Mouse (Mus musculus) stomach, postnatal 0 days (tissue): ENCODE results near the gene Lipc. TPM values are rescaled to one million over a fixed set of nuclear protein-coding genes. Genes with fewer than 3 reads are reported as not detected.

Source experiments
- ATAC-seq: fragments of 200-750 bp; cut with Nextera tagmentation; 2 replicates; pipeline ENCODE4 v1.8.0; 2017; ENCODE audit not compliant: low FRiP score, low TSS enrichment
- DNase-seq: peaks from one replicate; pipeline ENCODE4 v3.0.0-alpha.2; 2016; ENCODE audit warnings: low spot score
- H3K27ac ChIP-seq: fragments of 300-500 bp; sonication (generic); replicated peaks from 2 replicates; pipeline ENCODE4 v1.5.1; 2014; ENCODE audit warnings: mild to moderate bottlenecking, control low read depth
- H3K27me3 ChIP-seq: fragments of 300-500 bp; sonication (generic); 2 replicates; pipeline ENCODE4 v1.6.1; 2014; ENCODE audit warnings: low read length; ENCODE audit not compliant: control insufficient read depth, insufficient read depth
- H3K36me3 ChIP-seq: fragments of 300-500 bp; sonication (generic); 2 replicates; pipeline ENCODE4 v1.6.1; 2014; ENCODE audit warnings: low read length, mixed read lengths; ENCODE audit not compliant: control insufficient read depth, insufficient read depth
- H3K4me1 ChIP-seq: fragments of 300-500 bp; sonication (generic); replicated peaks from 2 replicates; pipeline ENCODE4 v1.6.1; 2014; ENCODE audit warnings: antibody characterized with exemption; ENCODE audit not compliant: control insufficient read depth, insufficient read depth
- H3K4me2 ChIP-seq: fragments of 300-500 bp; sonication (generic); replicated peaks from 2 replicates; pipeline ENCODE4 v1.6.1; 2014; ENCODE audit warnings: low read depth, mild to moderate bottlenecking, control low read depth, moderate library complexity
- H3K4me3 ChIP-seq: fragments of 300-500 bp; sonication (generic); 2 replicates; pipeline ENCODE4 v1.5.1; 2014; ENCODE audit warnings: low read depth, low read length, control low read depth
- H3K9ac ChIP-seq: fragments of 300-500 bp; sonication (generic); 2 replicates; pipeline ENCODE4 v1.6.1; 2014; ENCODE audit warnings: mild to moderate bottlenecking, low read length, control low read depth, mixed read lengths
- H3K9me3 ChIP-seq: fragments of 300-500 bp; sonication (generic); 2 replicates; pipeline ENCODE4 v1.6.1; 2016; ENCODE audit warnings: low read length; ENCODE audit not compliant: control insufficient read depth
- CTCF ChIP-seq: IDR thresholded peaks from 2 replicates; pipeline ENCODE4 v1.5.1; 2016; ENCODE audit warnings: antibody characterized with exemption, low read depth, mild to moderate bottlenecking, moderate library complexity
- EP300 ChIP-seq: optimal IDR thresholded peaks from 2 replicates; pipeline ENCODE3; 2016; ENCODE audit warnings: antibody characterized with exemption
- WGBS: fragments of 180-500 bp; shearing (Covaris S2); extraction: QIAGEN DNeasy Blood & Tissue Kit; methylation state at CpG from one replicate; pipeline ENCODE4 v1.1.7; 2014; 5-methylcytosine and 5-hydroxymethylcytosine counted together
- polyA plus RNA-seq: library from polyadenylated mRNA; unstranded; fragments of >200 nt; fragmentation: Nextera tagmentation; extraction: Ambion mirVana; gene quantifications from 2 replicates; pipeline ENCODE4 v1.2.1, GENCODE M21; 2015

Lipc gene
- polyA plus RNA-seq, 1 experiment from 2014 or later = 1.2 TPM

GRCm38 (mm10) chr9:70916516-70916915, 35.5 kb downstream of the Lipc start:
- Histone ChIP-seq H3K4me3 (no peak overlapping the region), H3K4me1 (no peaks in the 10 kb centered on the region), H3K9me3 (no peaks in the 10 kb centered on the region), H3K27ac (no peak overlapping the region), H3K9ac (no peak overlapping the region), H3K4me2 (no peak overlapping the region), H3K36me3 (no peaks in the 10 kb centered on the region), H3K27me3 (no peaks in the 10 kb centered on the region)
- no peak for DNase-seq
- TF ChIP-seq CTCF = no peak
- TF ChIP-seq EP300 = no peak
- WGBS = 55% methylated on average over 7 of the region's 7 CpGs
- no peak for ATAC-seq

GRCm38 (mm10) chr9:70915356-70915685, 36.7 kb downstream of the Lipc start:
- ATAC-seq (no peak), DNase-seq (no peak)
- no peak overlapping the region for H3K4me3 ChIP-seq
- WGBS = 58% methylated on average over 2 of the region's 2 CpGs
- TF ChIP-seq EP300 = no peak
- no peak for TF ChIP-seq CTCF
- no peak overlapping the region for H3K4me2 ChIP-seq
- H3K4me1 ChIP-seq = no peaks in the 10 kb centered on the region
- no peaks in the 10 kb centered on the region for H3K9me3 ChIP-seq
- H3K27me3 ChIP-seq = no peaks in the 10 kb centered on the region
- H3K9ac ChIP-seq = no peak overlapping the region
- no peak overlapping the region for H3K27ac ChIP-seq
- no peaks in the 10 kb centered on the region for H3K36me3 ChIP-seq

GRCm38 (mm10) chr9:70914659-70915355, 37.2 kb downstream of the Lipc start:
- no peaks in the 10 kb centered on the region for H3K4me1 ChIP-seq
- H3K4me2 ChIP-seq = no peak overlapping the region
- TF ChIP-seq CTCF (0 out of 2 replicates have a peak, but pooled peaks have one; percentile 8), EP300 (no peak)
- no peaks in the 10 kb centered on the region for H3K27me3 ChIP-seq
- no peaks in the 10 kb centered on the region for H3K36me3 ChIP-seq
- no peak overlapping the region for H3K9ac ChIP-seq
- H3K4me3 ChIP-seq = no peak overlapping the region
- H3K9me3 ChIP-seq = no peaks in the 10 kb centered on the region
- WGBS = 67% methylated on average over 10 of the region's 10 CpGs
- no peak overlapping the region for H3K27ac ChIP-seq
- ATAC-seq = no peak
- DNase-seq = no peak

- WGBS = 61% methylated on average over 4 of the region's 4 CpGs
- DNase-seq (no peak), ATAC-seq (peak; percentile 24; the same call in 1 of the 2 replicates)
- Histone ChIP-seq H3K9ac (no peak overlapping the region), H3K9me3 (no peaks in the 10 kb centered on the region), H3K27ac (no peak overlapping the region), H3K4me1 (no peaks in the 10 kb centered on the region), H3K4me3 (no peak overlapping the region), H3K4me2 (no peak overlapping the region), H3K27me3 (no peaks in the 10 kb centered on the region), H3K36me3 (no peaks in the 10 kb centered on the region)
- no peak for TF ChIP-seq CTCF
- no peak for TF ChIP-seq EP300
Measured at GRCm38 (mm10) chr9:70911163-70911562, 40.9 kb downstream of the Lipc start.

GRCm38 (mm10) chr9:70910351-70910750, 41.7 kb downstream of the Lipc start:
- Histone ChIP-seq H3K27ac (no peak overlapping the region), H3K27me3 (no peaks in the 10 kb centered on the region), H3K4me2 (no peak overlapping the region), H3K4me1 (no peaks in the 10 kb centered on the region), H3K9me3 (no peaks in the 10 kb centered on the region), H3K9ac (no peak overlapping the region), H3K4me3 (no peak overlapping the region), H3K36me3 (no peaks in the 10 kb centered on the region)
- WGBS = 76% methylated on average over 6 of the region's 6 CpGs
- TF ChIP-seq CTCF (no peak), EP300 (no peak)
- ATAC-seq (no peak), DNase-seq (no peak)

- Histone ChIP-seq H3K4me1 (no peaks in the 10 kb centered on the region), H3K36me3 (no peaks in the 10 kb centered on the region), H3K4me2 (no peak overlapping the region), H3K27me3 (no peaks in the 10 kb centered on the region), H3K4me3 (no peak overlapping the region), H3K9ac (no peak overlapping the region), H3K27ac (0 out of 2 replicates have a peak overlapping the region, but pooled peaks have one; percentile 40), H3K9me3 (no peaks in the 10 kb centered on the region)
- WGBS = 84% methylated on average over 11 of the region's 11 CpGs
- DNase-seq = peak; percentile 43
- ATAC-seq = peak; percentile 90
- no peak for TF ChIP-seq EP300
- no peak for TF ChIP-seq CTCF
Measured at GRCm38 (mm10) chr9:70902821-70903730, 49.0 kb downstream of the Lipc start.
